In the genomic region with DNA sequence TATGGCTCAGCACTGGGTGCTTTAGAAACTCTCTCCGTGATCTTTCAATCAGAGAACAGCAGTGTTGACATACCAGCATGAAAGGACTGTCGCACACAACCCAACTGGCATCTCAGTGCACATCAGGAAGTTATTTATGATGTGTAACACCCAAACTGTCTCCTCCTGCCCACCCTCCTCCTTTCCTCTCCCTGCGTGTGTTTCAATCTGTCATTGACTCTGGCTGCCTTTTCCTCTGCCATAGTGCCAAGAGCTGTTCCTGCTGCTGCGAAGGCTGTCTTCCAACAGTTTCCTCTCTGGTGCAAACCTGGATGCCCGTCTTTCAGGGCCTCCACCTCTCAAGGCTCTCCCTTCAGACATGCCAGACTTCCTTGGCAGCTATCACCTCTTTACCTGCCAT, we compare ENCODE assay signal across 29 mouse cellular contexts. TPM values are rescaled to one million over a fixed set of nuclear protein-coding genes. Genes with fewer than 3 reads are reported as not detected.
A peak's percentile ranks its signal among the peaks of the same experiment; 100 is the strongest.
DNase-seq lines count a peak whose midpoint lies in the region; ATAC-seq and TF ChIP-seq lines count a peak whose summit lies in the region.
"Had no signal": no experiment of that assay in that cellular context is flagged by ENCODE, and none has a peak within 500 bp of the region (broad histone marks: within the 10 kb centered on the region; RNA-seq: fewer than 3 reads in every experiment).

No protein-coding gene starts in this region.

- H3K27me3 ChIP-seq in forebrain, embryonic 14.5 days (replicated peaks; ENCODE audit: control insufficient read depth, insufficient read depth, low read length), result no peaks in the 10 kb centered on the region
- no peaks in the 10 kb centered on the region for H3K27me3 ChIP-seq in forebrain, embryonic 15.5 days
- H3K27me3 ChIP-seq in kidney, adult 2 months (replicated peaks; ENCODE audit: control insufficient read depth, insufficient read depth, low read length), result no peaks in the 10 kb centered on the region
- H3K27me3 ChIP-seq in kidney, embryonic 16.5 days (ENCODE audit: insufficient read depth, low read length), result no peaks in the 10 kb centered on the region
- peaks cover 2% of the 10 kb centered on the region; the same call in 1 of the 2 replicates for H3K27me3 ChIP-seq in lung, embryonic 16.5 days (ENCODE audit: control insufficient read depth, insufficient read depth, low read depth, low read length)
- H3K27me3 ChIP-seq in intestine, postnatal 0 days (replicated peaks; ENCODE audit: control insufficient read depth, insufficient read depth, low read length), result no peaks in the 10 kb centered on the region
- H3K27me3 ChIP-seq: heart, embryonic 12.5 days; hindbrain, embryonic 12.5 days; limb, embryonic 13.5 days; neural tube, embryonic 13.5 days; stomach, embryonic 15.5 days had no signal

- no peak for TF ChIP-seq POLR2A in kidney, adult 2 months (IDR thresholded peaks at IDR 0.05; ENCODE audit: low read depth, low read length)

- H3K9ac ChIP-seq in forebrain, embryonic 14.5 days (ENCODE audit: low read length), result no peak overlapping the region
- H3K9ac ChIP-seq in forebrain, embryonic 15.5 days (replicated peaks), result no peak overlapping the region
- H3K9ac ChIP-seq in kidney, embryonic 16.5 days (replicated peaks; ENCODE audit: low read length), result no peak overlapping the region
- H3K9ac ChIP-seq in lung, embryonic 16.5 days (ENCODE audit: low read length), result no peak overlapping the region
- H3K9ac ChIP-seq in intestine, postnatal 0 days (ENCODE audit: low read depth, low read length), result no peak overlapping the region
- H3K9ac ChIP-seq: heart, embryonic 12.5 days; hindbrain, embryonic 12.5 days; limb, embryonic 13.5 days; liver, embryonic 14.5 days; neural tube, embryonic 13.5 days; stomach, embryonic 15.5 days had no signal

- no peak overlapping the region for H3K27ac ChIP-seq in forebrain, embryonic 14.5 days (ENCODE audit: low read depth, low read length)
- no peak overlapping the region for H3K27ac ChIP-seq in forebrain, embryonic 15.5 days (replicated peaks)
- no peak overlapping the region for H3K27ac ChIP-seq in kidney, adult 2 months (ENCODE audit: insufficient read depth, low read depth, low read length)
- no peak overlapping the region for H3K27ac ChIP-seq in kidney, embryonic 16.5 days (ENCODE audit: low read length)
- H3K27ac ChIP-seq in lung, embryonic 16.5 days (ENCODE audit: low read length), result no peak overlapping the region
- no peak overlapping the region for H3K27ac ChIP-seq in intestine, postnatal 0 days (ENCODE audit: low read depth, low read length)
- H3K27ac ChIP-seq: hindbrain, embryonic 12.5 days; kidney, postnatal 0 days; limb, embryonic 13.5 days; liver, embryonic 14.5 days; macrophage; midbrain, embryonic 10.5 days; neural tube, embryonic 13.5 days; stomach, embryonic 15.5 days had no signal

- TF ChIP-seq CTCF in kidney, adult 2 months (conservative IDR thresholded peaks at IDR 0.05; ENCODE audit: insufficient read depth, insufficient read length, low read depth, low read length), result no peak
- TF ChIP-seq CTCF in intestine, postnatal 0 days (IDR thresholded peaks at IDR 0.05; ENCODE audit: low read depth), result no peak

- 78% methylated on average over 5 of the region's 5 CpGs for whole genome bisulfite sequencing in forebrain, embryonic 14.5 days
- WGBS in forebrain, embryonic 15.5 days, result 68% methylated on average over 5 of the region's 5 CpGs
- WGBS in kidney, adult 2 months, result 70% methylated on average over 5 of the region's 5 CpGs
- 42% methylated on average over 5 of the region's 5 CpGs for WGBS in kidney, embryonic 16.5 days
- 30% methylated on average over 5 of the region's 5 CpGs for WGBS in lung, embryonic 16.5 days
- 50% methylated on average over 5 of the region's 5 CpGs for WGBS in intestine, postnatal 0 days

- no peak overlapping the region for H3K4me3 ChIP-seq in forebrain, embryonic 14.5 days (ENCODE audit: low read depth, low read length)
- no peak overlapping the region for H3K4me3 ChIP-seq in forebrain, embryonic 15.5 days
- H3K4me3 ChIP-seq in kidney, adult 2 months (ENCODE audit: insufficient read depth, low read depth, low read length), result no peak overlapping the region
- no peak overlapping the region for H3K4me3 ChIP-seq in kidney, embryonic 16.5 days (ENCODE audit: low read length)
- H3K4me3 ChIP-seq in lung, embryonic 16.5 days (ENCODE audit: low read length), result no peak overlapping the region
- no peak overlapping the region for H3K4me3 ChIP-seq in intestine, postnatal 0 days (ENCODE audit: low read depth, low read length)
- H3K4me3 ChIP-seq: heart, embryonic 12.5 days; hindbrain, embryonic 12.5 days; limb, embryonic 13.5 days; midbrain, embryonic 10.5 days; myocyte; neural tube, embryonic 13.5 days; stomach, embryonic 15.5 days had no signal

- peak; percentile 5 for DNase-seq in forebrain, embryonic 14.5 days (ENCODE audit: low spot score)
- peak; percentile 13 for DNase-seq in kidney, adult 2 months
- DNase-seq in lung, postnatal 36 days, result no peak
- peak; percentile 6 for DNase-seq in lung, postnatal 14 days
- DNase-seq: adrenal gland, postnatal 14 days; cerebellum, adult 11 months; cerebellum, postnatal 36 days; embryo, embryonic 11 days; heart, postnatal 14 days; kidney, adult 11 months; retina, postnatal 1 day; right cerebral cortex, postnatal 4 days; thymus, postnatal 25 days had no signal

- no peaks in the 10 kb centered on the region for H3K9me3 ChIP-seq in forebrain, embryonic 14.5 days (replicated peaks; ENCODE audit: control insufficient read depth, low read length)
- H3K9me3 ChIP-seq in forebrain, embryonic 15.5 days, result no peaks in the 10 kb centered on the region
- H3K9me3 ChIP-seq in kidney, embryonic 16.5 days (ENCODE audit: low read length), result no peaks in the 10 kb centered on the region
- no peaks in the 10 kb centered on the region for H3K9me3 ChIP-seq in lung, embryonic 16.5 days (ENCODE audit: control insufficient read depth, low read length)
- no peaks in the 10 kb centered on the region for H3K9me3 ChIP-seq in intestine, postnatal 0 days (ENCODE audit: control insufficient read depth)
- H3K9me3 ChIP-seq: heart, embryonic 12.5 days; hindbrain, embryonic 12.5 days; limb, embryonic 13.5 days; midbrain, embryonic 10.5 days; neural tube, embryonic 13.5 days; stomach, embryonic 15.5 days had no signal

- no peaks in the 10 kb centered on the region for H3K4me1 ChIP-seq in forebrain, embryonic 14.5 days (ENCODE audit: control insufficient read depth, insufficient read depth, low read length)
- no peaks in the 10 kb centered on the region for H3K4me1 ChIP-seq in forebrain, embryonic 15.5 days
- H3K4me1 ChIP-seq in kidney, adult 2 months (ENCODE audit: control insufficient read depth, insufficient read depth, low read length), result peaks cover 12% of the 10 kb centered on the region
- H3K4me1 ChIP-seq in kidney, embryonic 16.5 days (ENCODE audit: insufficient read depth, low read length), result no peaks in the 10 kb centered on the region; the same call in 1 of the 2 replicates
- 0 out of 2 replicates have a peak, but pooled peaks cover 6% of the 10 kb centered on the region for H3K4me1 ChIP-seq in lung, embryonic 16.5 days (replicated peaks; ENCODE audit: control insufficient read depth, insufficient read depth, low read length)
- H3K4me1 ChIP-seq in intestine, postnatal 0 days (replicated peaks; ENCODE audit: control insufficient read depth, insufficient read depth, low read length), result no peaks in the 10 kb centered on the region
- H3K4me1 ChIP-seq: hindbrain, embryonic 12.5 days; limb, embryonic 13.5 days; midbrain, embryonic 10.5 days; neural tube, embryonic 13.5 days; stomach, embryonic 15.5 days had no signal

- no peak for ATAC-seq in forebrain, embryonic 14.5 days
- ATAC-seq in forebrain, embryonic 15.5 days (replicated peaks), result no peak
- no peak for ATAC-seq in kidney, embryonic 16.5 days (ENCODE audit: low FRiP score, low TSS enrichment)
- ATAC-seq in lung, embryonic 16.5 days (ENCODE audit: low read depth), result 0 out of 2 replicates have a peak, but pooled peaks have one; percentile 31
- no peak for ATAC-seq in intestine, postnatal 0 days
- ATAC-seq: CD4-positive, CD25-positive, alpha-beta regulatory T cell, adult 4 months; midbrain, embryonic 16.5 days had no signal

- H3K4me2 ChIP-seq in forebrain, embryonic 14.5 days (ENCODE audit: low read length), result no peak overlapping the region
- H3K4me2 ChIP-seq in forebrain, embryonic 15.5 days (replicated peaks), result no peak overlapping the region
- no peak overlapping the region for H3K4me2 ChIP-seq in kidney, embryonic 16.5 days (replicated peaks; ENCODE audit: low read depth, low read length)
- no peak overlapping the region for H3K4me2 ChIP-seq in lung, embryonic 16.5 days (ENCODE audit: low read depth, low read length)
- no peak overlapping the region for H3K4me2 ChIP-seq in intestine, postnatal 0 days (replicated peaks; ENCODE audit: low read depth)
- H3K4me2 ChIP-seq: heart, embryonic 12.5 days; hindbrain, embryonic 12.5 days; limb, embryonic 13.5 days; neural tube, embryonic 13.5 days; stomach, embryonic 15.5 days had no signal

- no peaks in the 10 kb centered on the region for H3K36me3 ChIP-seq in forebrain, embryonic 14.5 days (ENCODE audit: control insufficient read depth, insufficient read depth, low read length)
- no peaks in the 10 kb centered on the region for H3K36me3 ChIP-seq in forebrain, embryonic 15.5 days
- no peaks in the 10 kb centered on the region for H3K36me3 ChIP-seq in kidney, adult 2 months (ENCODE audit: control insufficient read depth, insufficient read depth, low read length)
- H3K36me3 ChIP-seq in kidney, embryonic 16.5 days (ENCODE audit: insufficient read depth, low read length), result no peaks in the 10 kb centered on the region
- H3K36me3 ChIP-seq in lung, embryonic 16.5 days (ENCODE audit: control insufficient read depth, insufficient read depth, low read length), result no peaks in the 10 kb centered on the region
- H3K36me3 ChIP-seq in intestine, postnatal 0 days (ENCODE audit: control insufficient read depth, insufficient read depth), result no peaks in the 10 kb centered on the region
- H3K36me3 ChIP-seq: heart, embryonic 12.5 days; hindbrain, embryonic 12.5 days; limb, embryonic 13.5 days; midbrain, embryonic 10.5 days; neural tube, embryonic 13.5 days; stomach, embryonic 15.5 days had no signal

RNA-seq across cellular contexts. Expression of a gene that starts 46.3 kb away (rescaled TPM):
- polyA plus RNA-seq in forebrain, embryonic 14.5 days (2014; fragmentation: Nextera tagmentation; extraction: Ambion mirVana), result 5.0 and 6.6 TPM in 2 replicates
- 3.8 and 4.6 TPM in 2 replicates for polyA plus RNA-seq in forebrain, embryonic 15.5 days (2015; fragmentation: Nextera tagmentation; extraction: Ambion mirVana)
- polyA plus RNA-seq in kidney, adult 2 months (2012; rRNA removed), result 28.9 and 29.7 TPM in 2 replicates
- 30.5 and 32.4 TPM in 2 replicates for polyA plus RNA-seq in kidney, embryonic 16.5 days (2015; fragmentation: Nextera tagmentation; extraction: Ambion mirVana)
- polyA plus RNA-seq in lung, embryonic 16.5 days (2015; fragmentation: Nextera tagmentation; extraction: Ambion mirVana), result 63.1 and 70.1 TPM in 2 replicates
- polyA plus RNA-seq in intestine, postnatal 0 days (2015; fragmentation: Nextera tagmentation; extraction: Ambion mirVana), result 13.3 and 13.5 TPM in 2 replicates
